Mouse (Mus musculus) kidney, adult 18-20 months (tissue): Measurements from ENCODE around the gene Runx2.

Experiments used
- DNase-seq: peaks from one replicate; pipeline ENCODE4 v3.0.0; 2021

The Runx2 gene

GRCm38 (mm10) chr17:44617741-44618140 is 196.9 kb downstream of the Runx2 start:
- no peak for DNase-seq

- DNase-seq = peak; percentile 28
Observed at GRCm38 (mm10) chr17:44613716-44614715, 200.6 kb downstream of the Runx2 start.

- no peak for DNase-seq
Observed at GRCm38 (mm10) chr17:44612641-44613040, 202.0 kb downstream of the Runx2 start.

- no peak for DNase-seq
Observed at GRCm38 (mm10) chr17:44612002-44612401, 202.6 kb downstream of the Runx2 start.

- DNase-seq = no peak
Observed at GRCm38 (mm10) chr17:44611543-44611942, 203.1 kb downstream of the Runx2 start.

GRCm38 (mm10) chr17:44610828-44611227 is 203.8 kb downstream of the Runx2 start:
- DNase-seq = no peak

GRCm38 (mm10) chr17:44609897-44610641 is 204.5 kb downstream of the Runx2 start:
- no peak for DNase-seq

GRCm38 (mm10) chr17:44609356-44609755 is 205.2 kb downstream of the Runx2 start:
- DNase-seq = no peak

- no peak for DNase-seq
Observed at GRCm38 (mm10) chr17:44608907-44609306, 205.7 kb downstream of the Runx2 start.

GRCm38 (mm10) chr17:44607383-44607782 is 207.2 kb downstream of the Runx2 start:
- no peak for DNase-seq

GRCm38 (mm10) chr17:44606245-44606644 is 208.4 kb downstream of the Runx2 start:
- DNase-seq = no peak

GRCm38 (mm10) chr17:44605749-44606148 is 208.8 kb downstream of the Runx2 start:
- DNase-seq = no peak

- DNase-seq = no peak
Observed at GRCm38 (mm10) chr17:44603170-44603569, 211.4 kb downstream of the Runx2 start.

- no peak for DNase-seq
Observed at GRCm38 (mm10) chr17:44601317-44602021, 213.1 kb downstream of the Runx2 start.

- DNase-seq = no peak
Observed at GRCm38 (mm10) chr17:44599856-44600255, 214.7 kb downstream of the Runx2 start.

GRCm38 (mm10) chr17:44599132-44599531 is 215.5 kb downstream of the Runx2 start:
- DNase-seq = no peak

- no peak for DNase-seq
Observed at GRCm38 (mm10) chr17:44597918-44598504, 216.6 kb downstream of the Runx2 start.

- DNase-seq = no peak
Observed at GRCm38 (mm10) chr17:44592737-44593090, 221.9 kb downstream of the Runx2 start.

- no peak for DNase-seq
Observed at GRCm38 (mm10) chr17:44592067-44592736, 222.4 kb downstream of the Runx2 start.

- no peak for DNase-seq
Observed at GRCm38 (mm10) chr17:44588470-44588869, 226.1 kb downstream of the Runx2 start.

GRCm38 (mm10) chr17:44588020-44588419 is 226.6 kb downstream of the Runx2 start:
- DNase-seq = no peak

- no peak for DNase-seq
Observed at GRCm38 (mm10) chr17:44586196-44586595, 228.4 kb downstream of the Runx2 start.
